Mouse (Mus musculus) spleen, adult 2 months (tissue): ENCODE results near the gene Kdm5b.
"Not testable (repeated sequence)": the region's sequence is repeated elsewhere in the genome, so short reads cannot be mapped to it uniquely, and the experiment has no call there.

Source experiments
- CTCF ChIP-seq: fragments of 200-500 bp; IDR thresholded peaks from 2 replicates; pipeline ENCODE4 v1.5.1; 2011; ENCODE audit warnings: mild to moderate bottlenecking, inconsistent platforms; ENCODE audit not compliant: insufficient read depth, insufficient read length, insufficient replicate concordance; ENCODE audit errors: extremely low read depth
- POLR2A ChIP-seq: fragments of 200-500 bp; IDR thresholded peaks from 2 replicates; pipeline ENCODE4 v1.6.1; 2011; ENCODE audit warnings: low read depth, low read length, inconsistent platforms

- not testable (repeated sequence) for TF ChIP-seq POLR2A, CTCF
These were observed 42.1 kb upstream of the Kdm5b start for GRCm38 (mm10) chr1:134517841-134518240.
